Mouse (Mus musculus): ENCODE data around the gene Nlrp1a.

The Nlrp1a gene

DNA sequence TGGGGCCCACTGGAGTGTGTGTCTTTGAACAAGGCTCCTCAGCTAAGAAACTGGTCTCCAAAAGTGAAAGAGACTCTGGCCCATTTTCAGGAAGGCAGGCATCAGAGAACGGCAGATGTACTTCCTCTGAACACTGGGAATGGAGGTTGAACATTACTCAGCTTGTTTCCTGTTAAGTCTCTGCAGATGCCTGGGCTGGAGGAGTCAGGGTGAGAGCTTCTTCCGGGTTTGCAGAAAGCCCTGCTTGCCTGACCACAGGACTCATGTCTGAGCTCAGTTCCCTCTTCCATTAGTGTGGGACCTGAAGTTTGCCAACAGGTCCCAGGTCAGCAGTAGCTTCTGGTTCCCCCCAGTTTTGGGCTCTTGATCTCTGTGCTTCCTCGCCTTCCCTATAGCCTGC, at the start of gene Nlrp1a:
Gene Nlrp1a (minus strand): TSS at position 44 of the 400 bp plus-strand sequence.
- in situ Hi-C loops (cut with MboI, MseI): no loop called here

DNA sequence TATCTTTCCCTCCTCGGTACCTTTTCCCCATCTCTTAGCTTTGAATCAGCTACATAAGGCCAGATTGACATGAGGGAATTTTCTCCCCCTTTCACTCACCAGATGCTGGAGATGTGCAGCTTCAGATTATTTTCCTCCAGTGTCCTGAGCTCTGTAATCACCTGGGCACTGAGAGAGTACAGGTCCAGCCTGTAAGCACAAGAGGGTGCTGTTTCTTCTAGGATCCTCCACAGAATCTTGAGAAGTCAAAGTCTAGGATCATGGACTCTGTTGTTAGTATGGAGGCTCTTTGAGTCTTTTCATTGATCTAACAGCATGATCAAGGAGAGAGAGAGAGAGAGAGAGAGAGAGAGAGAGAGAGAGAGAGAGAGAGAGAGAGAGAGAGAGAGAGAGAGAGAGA, 25.1 kb upstream of the Nlrp1a start:
- in situ Hi-C loops (cut with MboI, MseI): no loop called here

DNA sequence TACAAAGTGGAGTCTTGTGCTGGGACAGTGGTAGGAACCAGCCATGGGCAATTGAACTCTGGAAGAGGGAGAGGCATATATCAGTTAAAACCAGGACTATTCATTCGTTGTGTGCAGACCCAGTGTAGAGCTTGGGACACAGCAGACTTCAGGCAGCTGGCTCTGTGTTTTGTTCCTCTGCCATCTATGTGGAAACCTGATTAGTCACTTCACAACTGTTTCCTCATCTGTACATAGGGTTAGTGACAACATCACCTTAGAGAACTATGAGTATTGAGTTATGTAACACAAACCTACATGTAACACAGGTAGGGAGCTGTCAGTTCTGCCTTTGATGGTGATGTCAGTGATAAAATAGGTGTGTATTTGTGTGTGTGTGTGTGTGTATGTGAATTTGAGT, 19.6 kb upstream of the Nlrp1a start:
- in situ Hi-C loops (cut with MboI, MseI): no loop called here

DNA sequence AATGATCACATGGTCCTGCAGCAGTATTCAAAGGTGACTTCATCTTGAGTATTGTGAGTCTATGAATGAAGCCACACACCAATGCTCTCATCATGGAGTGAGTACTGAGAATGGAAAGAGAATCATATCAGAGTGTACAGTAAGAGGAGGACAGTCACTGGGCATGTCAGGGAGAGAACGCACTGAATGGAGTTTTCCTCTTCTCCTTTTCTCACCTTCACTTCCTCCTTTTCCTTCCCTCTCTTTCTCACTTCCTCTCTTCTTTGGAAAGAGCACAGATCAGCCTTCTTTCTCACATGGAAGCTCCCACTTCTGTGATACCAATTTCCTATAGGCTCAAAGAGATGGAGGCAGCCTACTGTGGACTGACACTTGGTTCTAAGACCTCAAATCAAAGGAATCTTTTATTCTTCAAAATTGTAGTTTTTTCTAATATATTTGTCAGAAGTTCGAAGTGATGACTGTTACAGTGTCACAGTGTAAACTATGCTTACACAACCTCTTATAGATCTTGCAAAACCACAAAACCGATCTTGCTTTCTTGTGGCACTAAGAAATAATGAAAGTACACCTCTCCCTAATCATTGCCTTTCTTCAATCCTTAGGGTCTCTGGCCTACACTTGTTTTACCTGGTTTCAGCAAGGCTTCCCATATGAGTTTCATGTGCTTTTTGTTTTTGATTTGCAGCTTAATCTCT, 15.1 kb upstream of the Nlrp1a start:
- in situ Hi-C loops (cut with MboI, MseI): no loop called here

DNA sequence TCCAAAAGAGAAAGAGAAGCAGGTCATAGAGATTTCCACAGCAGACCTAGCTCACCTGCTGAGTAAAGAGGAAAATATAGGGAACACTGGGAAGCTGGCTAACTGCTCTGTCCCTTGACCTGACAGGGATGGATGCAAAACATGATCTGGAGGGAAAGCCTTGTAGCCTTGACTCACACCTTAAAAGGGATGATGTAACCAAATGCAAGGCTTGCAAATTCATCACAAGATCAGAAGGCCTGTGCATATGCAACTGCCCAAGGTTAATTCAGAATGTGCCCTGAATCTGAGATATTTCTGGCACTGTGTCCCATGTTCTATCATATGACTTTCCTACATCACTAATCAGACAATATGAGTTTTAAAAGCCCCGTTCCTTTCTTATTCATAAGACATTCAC, 10.8 kb upstream of the Nlrp1a start:
- in situ Hi-C loops (cut with MboI, MseI): no loop called here

DNA sequence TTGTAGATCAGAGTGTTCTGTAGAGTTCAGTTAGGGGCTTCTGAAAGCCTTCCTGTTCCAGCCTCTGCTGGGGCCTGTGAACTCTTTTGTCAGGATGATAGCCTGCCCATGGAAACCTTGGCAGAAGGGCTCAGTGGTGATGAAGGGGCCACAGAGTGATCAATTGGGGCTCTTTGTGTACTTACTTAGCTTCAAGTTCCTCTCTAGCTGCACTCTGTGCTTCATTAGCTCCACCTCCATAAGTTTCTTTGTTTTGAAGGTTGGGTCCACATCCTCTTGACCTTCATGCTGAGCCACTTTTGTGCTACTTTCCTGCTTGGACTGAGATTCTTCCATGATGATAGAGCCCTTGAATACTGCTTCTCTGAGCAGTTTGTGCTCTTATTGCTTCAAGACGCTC, 2.5 kb downstream of the Nlrp1a start:
- in situ Hi-C loops (cut with MboI, MseI): no loop called here

DNA sequence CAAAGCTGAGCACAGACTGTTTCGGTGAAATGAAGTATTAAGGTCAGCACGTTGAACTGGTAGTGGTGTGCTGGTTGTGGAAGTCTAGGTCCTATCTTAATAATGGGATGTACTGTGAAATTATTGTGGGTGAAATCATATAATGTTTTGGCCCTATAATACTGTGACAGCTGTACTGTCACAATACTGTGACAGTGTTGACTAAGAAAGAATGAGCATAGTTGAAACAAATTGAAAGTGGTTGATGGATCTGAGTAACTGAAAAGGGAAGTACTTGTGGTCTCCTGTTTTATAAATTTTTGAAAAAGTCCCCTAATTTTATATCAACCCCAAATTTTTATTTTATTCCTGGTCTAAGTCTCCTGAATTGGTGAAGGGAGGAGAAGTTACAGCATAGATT, 37.4 kb downstream of the Nlrp1a start:
- in situ Hi-C loops (cut with MboI, MseI): loop anchor here in 1 of 2 experiments (5.0 kb wide), 1 partner anchor 45 kb away; no protein-coding TSS in a partner anchor

DNA sequence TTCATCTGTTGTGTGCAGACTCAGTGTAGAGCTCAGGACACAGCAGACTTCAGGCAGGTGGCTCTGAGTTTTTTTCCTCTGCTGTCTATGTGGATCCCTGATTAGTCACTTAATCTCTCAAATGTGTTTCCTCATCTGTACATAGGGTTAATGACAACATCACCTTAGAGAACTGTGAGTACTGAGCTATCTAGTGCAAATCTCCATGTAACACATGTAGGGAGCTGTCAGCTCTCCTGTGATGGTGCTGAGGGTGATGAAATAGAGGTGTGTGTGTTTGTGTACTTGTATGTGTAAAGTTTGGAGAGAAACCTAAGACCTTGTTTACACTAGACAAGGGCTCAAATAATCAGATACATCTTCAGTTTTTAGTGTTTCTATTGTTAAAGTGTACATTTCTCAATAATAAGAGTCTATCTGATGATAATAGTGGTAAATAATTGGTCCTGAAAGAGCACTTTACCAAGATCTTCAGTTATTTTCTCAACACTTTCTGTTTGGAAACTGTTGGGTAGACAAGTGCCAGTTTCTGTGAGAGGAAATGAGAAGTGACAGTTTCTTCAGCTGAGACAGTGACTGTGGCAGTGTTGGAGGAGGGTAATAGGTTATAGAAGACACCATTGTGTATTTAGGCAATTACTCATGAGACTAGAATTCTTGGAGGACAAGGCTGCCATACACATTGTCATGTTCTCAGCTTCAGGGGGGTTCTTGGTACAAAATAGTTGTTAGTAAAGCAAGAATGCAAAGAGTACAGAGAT, 38.1 kb downstream of the Nlrp1a start:
- in situ Hi-C loops (cut with MboI, MseI): loop anchor here in 1 of 2 experiments (5.0 kb wide), 1 partner anchor 44 kb away; no protein-coding TSS in a partner anchor

DNA sequence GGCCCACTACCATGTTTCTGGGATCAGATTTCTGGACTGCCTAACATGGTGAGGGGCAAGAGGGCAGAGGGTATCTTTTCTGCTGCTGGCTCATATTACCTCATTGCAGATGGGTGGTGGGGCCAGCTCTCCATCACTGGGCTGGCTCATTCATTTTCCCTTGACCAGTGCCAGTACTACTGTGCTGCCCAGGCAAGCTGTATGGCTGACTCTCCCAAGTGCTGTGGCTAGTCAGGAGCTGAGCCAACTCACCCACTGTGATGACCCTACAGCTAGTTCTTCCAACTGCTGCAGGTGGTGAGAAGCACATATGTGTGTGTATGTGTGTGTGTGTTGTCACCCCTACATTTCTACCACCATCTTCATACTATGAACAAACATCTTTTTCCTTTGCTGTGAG, 40.6 kb downstream of the Nlrp1a start:
- in situ Hi-C loops (cut with MboI, MseI): no loop called here

DNA sequence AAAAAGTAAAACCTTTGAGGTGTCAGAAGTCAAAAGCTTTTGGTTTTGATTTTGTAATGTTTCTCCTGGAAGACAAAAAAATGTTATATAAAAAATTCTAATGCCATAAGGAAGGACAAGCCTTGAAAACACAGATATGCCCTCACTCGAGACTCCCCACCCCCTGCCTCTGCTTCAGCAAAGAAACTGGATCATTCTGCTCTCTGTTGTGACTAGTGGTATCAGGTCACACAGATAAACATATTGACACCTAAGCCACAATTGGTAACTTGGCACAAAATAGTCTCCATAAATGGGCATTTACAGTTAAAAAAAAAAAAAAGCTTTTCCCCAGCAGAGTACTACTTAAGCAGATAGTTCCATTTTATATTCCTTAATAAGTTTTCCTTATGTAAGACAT, 68.2 kb downstream of the Nlrp1a start:
- in situ Hi-C loops (cut with MboI, MseI): no loop called here

DNA sequence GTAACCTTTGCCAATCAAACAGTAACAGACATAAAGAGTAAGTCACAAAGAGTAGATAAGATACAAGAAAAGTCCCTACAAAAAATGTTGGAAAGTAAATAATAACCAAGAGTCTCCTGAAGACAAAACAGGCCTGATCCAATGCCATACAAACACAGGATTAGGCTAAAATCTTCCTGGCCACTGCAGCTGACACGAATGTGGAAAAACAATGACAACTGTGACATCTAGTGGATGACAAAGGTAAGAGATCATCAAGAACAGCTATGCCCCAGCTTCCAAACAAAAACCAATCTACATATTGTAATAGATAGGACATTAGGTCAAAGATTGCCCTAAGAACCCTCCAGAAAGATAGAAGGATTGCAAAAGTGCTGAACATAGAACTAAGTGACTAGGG, 92.0 kb downstream of the Nlrp1a start:
- in situ Hi-C loops (cut with MboI, MseI): no loop called here
